Mouse (Mus musculus): Measurements from ENCODE around the gene Arhgef40. TPM values are rescaled to one million over a fixed set of nuclear protein-coding genes. Genes with fewer than 3 reads are reported as not detected.
A peak's percentile ranks its signal among the peaks of the same experiment; 100 is the strongest.

The Arhgef40 gene
- polyA plus RNA-seq, 1 experiment from 2014 or later: 63.4 TPM

DNA sequence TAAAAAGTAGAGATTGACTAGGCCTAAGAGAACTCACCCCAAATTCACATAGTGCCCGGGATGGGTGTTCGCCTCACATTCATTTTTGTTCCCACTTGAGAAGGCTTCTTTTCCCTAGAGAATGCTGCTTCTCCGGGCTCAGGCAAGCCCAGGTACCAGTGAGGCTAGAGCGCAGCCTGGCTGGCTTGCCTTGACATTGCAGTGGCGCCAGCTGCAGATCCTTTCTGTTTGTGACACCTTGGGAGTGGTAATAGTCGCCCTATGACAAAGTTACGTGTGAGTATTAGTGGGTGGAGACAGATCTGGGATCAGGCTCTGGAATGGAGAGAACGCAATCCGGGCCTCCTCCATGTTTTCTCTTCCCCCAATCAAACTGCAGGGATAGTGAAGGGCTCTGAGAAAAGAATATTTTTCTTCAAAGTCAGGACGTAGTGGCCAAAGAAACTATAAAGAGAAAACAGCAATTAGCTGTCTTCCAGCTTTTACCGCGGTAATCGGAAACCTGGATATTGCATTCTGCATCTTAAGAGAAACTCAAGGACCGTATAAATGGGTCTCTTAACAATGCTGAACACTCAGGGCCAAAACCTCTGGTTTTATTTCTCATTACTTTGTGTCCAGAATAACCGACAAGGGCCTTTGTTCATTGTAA is 36.1 kb downstream of the Arhgef40 start, which contains the start of gene Zfp219:
Gene Zfp219 (minus strand): TSS at position 248 of the 652 bp plus-strand sequence.
- Histone ChIP-seq H3K4me2 (ENCODE audit: low read length) (peak within 1 kb of the TSS; percentile 73), H3K4me1 (ENCODE audit: control insufficient read depth, insufficient read depth, low read depth, low read length) (peaks cover 29% of the 10 kb centered on the region), H3K9me3 (ENCODE audit: control insufficient read depth, low read length) (no peaks in the 10 kb centered on the region), H3K9ac (ENCODE audit: low read depth, low read length) (peak within 1 kb of the TSS; percentile 91), H3K27ac (ENCODE audit: low read depth, low read length) (peak within 1 kb of the TSS; percentile 98), H3K36me3 (ENCODE audit: control insufficient read depth, insufficient read depth, low read length) (no peaks in the 10 kb centered on the region), H3K4me3 (ENCODE audit: low read length) (peak within 1 kb of the TSS; percentile 68), H3K27me3 (replicated peaks; ENCODE audit: control insufficient read depth, insufficient read depth, low read length) (no peaks in the 10 kb centered on the region)
- WGBS: 5% methylated on average over 15 of the region's 15 CpGs
- ATAC-seq: peak; percentile 66

DNA sequence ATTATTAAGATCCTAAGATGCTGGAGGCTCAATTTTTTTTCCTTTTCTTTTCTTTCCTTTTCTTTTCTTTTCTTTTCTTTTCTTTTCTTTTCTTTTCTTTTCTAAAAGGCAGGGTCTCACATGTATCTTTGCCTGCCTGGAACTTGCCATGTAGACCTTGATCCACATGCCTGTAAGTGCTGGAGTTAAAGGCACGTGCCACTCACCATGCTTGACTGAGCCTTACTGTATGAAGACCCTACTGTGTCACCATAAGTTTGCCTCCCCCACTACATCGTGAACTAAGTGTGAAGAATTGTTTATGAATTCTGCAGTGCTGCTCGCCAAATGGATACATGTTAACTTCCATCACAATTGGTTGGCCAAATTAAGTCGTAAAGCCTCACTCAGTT is 36.6 kb downstream of the Arhgef40 start:
- H3K27me3 ChIP-seq (replicated peaks; ENCODE audit: control insufficient read depth, insufficient read depth, low read length): no peaks in the 10 kb centered on the region
- no peak overlapping the region for H3K4me3 ChIP-seq (ENCODE audit: low read length)
- H3K4me1 ChIP-seq (ENCODE audit: control insufficient read depth, insufficient read depth, low read depth, low read length): peaks cover 25% of the 10 kb centered on the region
- 58% methylated on average over 4 of the region's 4 CpGs for WGBS
- ATAC-seq: no peak
- no peaks in the 10 kb centered on the region for H3K36me3 ChIP-seq (ENCODE audit: control insufficient read depth, insufficient read depth, low read length)
- no peak overlapping the region; the same call in 1 of the 2 replicates for H3K9ac ChIP-seq (ENCODE audit: low read depth, low read length)
- peak overlapping the region; percentile 73 for H3K4me2 ChIP-seq (ENCODE audit: low read length)
- no peaks in the 10 kb centered on the region for H3K9me3 ChIP-seq (ENCODE audit: control insufficient read depth, low read length)
- peak overlapping the region; percentile 98; the same call in 1 of the 2 replicates for H3K27ac ChIP-seq (ENCODE audit: low read depth, low read length)

DNA sequence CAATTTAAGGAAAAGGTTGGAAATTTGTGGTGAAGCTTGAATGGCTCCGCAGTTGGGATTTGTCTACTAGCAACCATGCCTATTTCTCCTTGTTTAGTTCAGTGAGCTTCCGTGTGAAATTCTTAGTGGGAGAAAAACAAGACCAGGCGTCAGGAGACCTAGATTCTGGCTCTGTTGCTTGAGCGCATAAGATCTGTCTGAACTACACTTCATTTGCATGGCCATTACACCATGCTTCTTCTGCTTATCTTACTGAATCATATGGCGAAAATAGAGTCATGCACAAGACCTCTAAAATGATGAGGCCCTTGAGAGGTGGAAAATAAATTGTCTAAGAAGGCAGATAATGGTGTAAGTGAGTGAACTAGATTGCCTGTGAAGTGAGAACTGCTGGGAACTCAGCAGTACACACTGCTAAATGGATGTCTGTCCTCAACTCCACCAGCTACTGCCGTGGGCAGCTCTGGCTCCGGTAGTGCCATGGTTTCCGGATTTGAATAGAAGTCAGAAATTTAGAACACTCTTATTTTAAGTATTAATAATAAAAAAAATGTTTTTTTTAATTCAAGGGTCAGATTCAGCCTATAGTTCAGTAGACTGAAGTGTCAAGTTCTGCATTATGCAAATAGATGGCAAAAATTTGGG is 37.2 kb downstream of the Arhgef40 start:
- 87% methylated on average over 8 of the region's 8 CpGs for WGBS
- Histone ChIP-seq H3K27me3 (replicated peaks; ENCODE audit: control insufficient read depth, insufficient read depth, low read length) (no peaks in the 10 kb centered on the region), H3K9ac (ENCODE audit: low read depth, low read length) (no peak overlapping the region; the same call in 1 of the 2 replicates), H3K36me3 (ENCODE audit: control insufficient read depth, insufficient read depth, low read length) (no peaks in the 10 kb centered on the region), H3K4me2 (ENCODE audit: low read length) (no peak overlapping the region), H3K4me3 (ENCODE audit: low read length) (no peak overlapping the region), H3K4me1 (ENCODE audit: control insufficient read depth, insufficient read depth, low read depth, low read length) (peaks cover 25% of the 10 kb centered on the region), H3K9me3 (ENCODE audit: control insufficient read depth, low read length) (no peaks in the 10 kb centered on the region), H3K27ac (ENCODE audit: low read depth, low read length) (no peak overlapping the region)
- ATAC-seq: no peak

DNA sequence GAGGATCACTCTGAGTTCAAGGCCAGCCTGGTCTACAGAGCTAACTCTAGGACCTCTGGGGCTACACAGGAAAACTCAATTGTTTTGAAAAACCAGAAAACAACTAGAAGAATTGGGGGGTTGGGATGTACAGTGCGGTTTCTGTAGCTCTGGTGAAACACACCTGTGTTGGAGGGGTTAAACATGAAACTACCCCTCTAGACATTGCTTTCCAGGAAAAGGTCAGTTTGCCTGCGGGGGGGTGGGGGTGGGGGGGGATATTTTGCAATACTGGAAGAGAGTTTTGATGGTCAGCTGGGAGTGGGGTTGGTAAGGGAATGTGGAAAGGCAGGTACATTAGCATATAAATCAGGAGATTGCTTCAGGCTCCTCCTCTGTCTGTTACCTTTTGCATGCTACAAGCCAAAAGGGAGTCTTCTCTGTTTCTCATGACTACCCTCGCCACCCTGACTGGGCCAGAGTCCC is 37.8 kb downstream of the Arhgef40 start:
- Histone ChIP-seq H3K9me3 (ENCODE audit: control insufficient read depth, low read length) (no peaks in the 10 kb centered on the region), H3K9ac (ENCODE audit: low read depth, low read length) (0 out of 2 replicates have a peak overlapping the region, but pooled peaks have one; percentile 36), H3K4me3 (ENCODE audit: low read length) (no peak overlapping the region), H3K4me2 (ENCODE audit: low read length) (peak overlapping the region; percentile 53), H3K36me3 (ENCODE audit: control insufficient read depth, insufficient read depth, low read length) (no peaks in the 10 kb centered on the region), H3K4me1 (ENCODE audit: control insufficient read depth, insufficient read depth, low read depth, low read length) (peaks cover 25% of the 10 kb centered on the region), H3K27ac (ENCODE audit: low read depth, low read length) (no peak overlapping the region), H3K27me3 (replicated peaks; ENCODE audit: control insufficient read depth, insufficient read depth, low read length) (no peaks in the 10 kb centered on the region)
- WGBS: 59% methylated on average over 3 of the region's 3 CpGs
- ATAC-seq: no peak

DNA sequence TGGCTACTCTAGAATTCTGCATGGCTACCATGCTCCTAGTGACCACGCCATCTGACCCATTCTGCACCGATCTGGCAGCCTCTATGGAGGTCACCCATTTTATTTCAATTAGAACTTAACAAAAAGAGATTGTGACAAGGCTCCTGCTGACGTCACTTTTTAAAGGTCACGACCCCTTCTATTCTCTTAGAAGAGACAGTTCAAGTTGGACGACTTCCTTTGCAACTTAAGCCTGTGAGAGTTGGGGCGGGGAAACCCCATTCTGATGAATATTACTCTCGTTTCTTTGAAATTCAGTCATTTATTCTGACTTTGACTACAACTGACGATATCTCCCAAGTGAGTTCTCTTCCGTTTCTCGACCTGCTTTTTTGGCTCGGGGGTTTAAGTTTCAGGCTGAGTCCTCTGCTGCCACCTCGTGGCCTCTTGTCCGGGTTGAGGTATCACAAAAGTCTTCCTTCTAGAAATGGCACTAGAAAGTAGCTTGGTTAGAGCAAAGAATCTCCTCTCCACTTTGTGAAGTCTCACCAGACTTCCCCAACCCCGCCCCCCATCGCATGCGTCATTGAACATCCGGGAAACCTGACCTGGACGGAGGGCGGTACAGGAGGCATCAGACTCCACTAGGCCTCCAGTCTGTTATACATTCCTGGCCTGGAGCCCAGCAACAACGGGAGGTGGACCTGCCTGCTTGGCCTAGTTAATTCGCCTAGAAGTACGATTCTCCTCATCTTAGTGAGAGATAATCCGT is 38.4 kb downstream of the Arhgef40 start:
- 4% methylated on average over 23 of the region's 23 CpGs for WGBS
- 0 out of 2 replicates have a peak, but pooled peaks have one; percentile 7 for ATAC-seq
- no peaks in the 10 kb centered on the region for H3K27me3 ChIP-seq (replicated peaks; ENCODE audit: control insufficient read depth, insufficient read depth, low read length)
- peak overlapping the region; percentile 72 for H3K27ac ChIP-seq (ENCODE audit: low read depth, low read length)
- peak overlapping the region; percentile 36; the same call in 1 of the 2 replicates for H3K9ac ChIP-seq (ENCODE audit: low read depth, low read length)
- H3K4me3 ChIP-seq (ENCODE audit: low read length): peak overlapping the region; percentile 14
- no peaks in the 10 kb centered on the region for H3K9me3 ChIP-seq (ENCODE audit: control insufficient read depth, low read length)
- H3K4me2 ChIP-seq (ENCODE audit: low read length): peak overlapping the region; percentile 53
- H3K36me3 ChIP-seq (ENCODE audit: control insufficient read depth, insufficient read depth, low read length): no peaks in the 10 kb centered on the region
- H3K4me1 ChIP-seq (ENCODE audit: control insufficient read depth, insufficient read depth, low read depth, low read length): peaks cover 25% of the 10 kb centered on the region

DNA sequence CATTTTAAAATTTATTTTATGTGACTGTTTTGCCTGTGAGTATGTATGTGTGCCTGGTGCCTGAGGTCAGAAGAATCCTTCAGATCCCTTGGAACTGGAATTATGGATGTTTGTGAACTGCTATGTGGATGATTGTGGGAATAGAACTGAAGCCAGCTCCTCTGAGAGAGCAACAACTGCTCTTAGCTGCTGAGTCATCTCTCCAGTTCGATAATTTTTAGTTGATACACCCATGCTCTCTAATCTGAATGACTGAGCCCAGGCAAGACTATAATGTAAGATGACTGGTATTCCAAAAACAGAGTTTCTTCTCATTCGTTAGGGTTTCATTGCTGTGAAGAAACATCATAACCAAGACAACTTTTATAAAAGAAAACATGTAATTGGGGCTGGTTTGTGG is 39.6 kb downstream of the Arhgef40 start:
- no peak for ATAC-seq
- Histone ChIP-seq H3K27ac (ENCODE audit: low read depth, low read length) (no peak overlapping the region), H3K4me2 (ENCODE audit: low read length) (no peak overlapping the region), H3K9me3 (ENCODE audit: control insufficient read depth, low read length) (no peaks in the 10 kb centered on the region), H3K4me1 (ENCODE audit: control insufficient read depth, insufficient read depth, low read depth, low read length) (peaks cover 16% of the 10 kb centered on the region), H3K27me3 (replicated peaks; ENCODE audit: control insufficient read depth, insufficient read depth, low read length) (no peaks in the 10 kb centered on the region), H3K9ac (ENCODE audit: low read depth, low read length) (no peak overlapping the region), H3K4me3 (ENCODE audit: low read length) (no peak overlapping the region), H3K36me3 (ENCODE audit: control insufficient read depth, insufficient read depth, low read length) (no peaks in the 10 kb centered on the region)
- WGBS: 88% methylated on average over 2 of the region's 2 CpGs

DNA sequence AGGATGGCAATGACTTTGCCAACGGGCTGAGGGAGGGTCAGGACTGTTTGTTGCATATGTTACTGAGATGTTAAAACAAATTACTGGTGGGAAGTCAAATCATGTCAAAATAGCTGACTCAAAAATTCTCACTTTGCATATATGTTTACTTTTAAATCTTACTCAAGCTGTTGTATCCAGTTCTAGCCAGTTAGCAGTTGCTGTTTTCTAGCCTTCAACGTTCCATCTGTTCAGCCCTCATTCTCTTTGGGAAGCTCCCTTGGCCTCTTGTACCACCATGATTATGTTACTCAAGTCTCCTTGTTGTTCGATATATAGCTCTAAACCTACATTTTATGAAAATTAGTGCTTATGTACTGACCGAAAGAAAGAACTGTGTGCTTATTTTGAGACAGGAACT is 41.8 kb downstream of the Arhgef40 start:
- H3K4me3 ChIP-seq (ENCODE audit: low read length): no peak overlapping the region
- no peak overlapping the region for H3K9ac ChIP-seq (ENCODE audit: low read depth, low read length)
- no peak overlapping the region for H3K4me2 ChIP-seq (ENCODE audit: low read length)
- no peak overlapping the region for H3K27ac ChIP-seq (ENCODE audit: low read depth, low read length)
- no peaks in the 10 kb centered on the region for H3K27me3 ChIP-seq (replicated peaks; ENCODE audit: control insufficient read depth, insufficient read depth, low read length)
- ATAC-seq: no peak
- no peaks in the 10 kb centered on the region for H3K9me3 ChIP-seq (ENCODE audit: control insufficient read depth, low read length)
- WGBS: 85% methylated on average over 4 of the region's 4 CpGs
- H3K36me3 ChIP-seq (ENCODE audit: control insufficient read depth, insufficient read depth, low read length): no peaks in the 10 kb centered on the region
- H3K4me1 ChIP-seq (ENCODE audit: control insufficient read depth, insufficient read depth, low read depth, low read length): peaks cover 5% of the 10 kb centered on the region

DNA sequence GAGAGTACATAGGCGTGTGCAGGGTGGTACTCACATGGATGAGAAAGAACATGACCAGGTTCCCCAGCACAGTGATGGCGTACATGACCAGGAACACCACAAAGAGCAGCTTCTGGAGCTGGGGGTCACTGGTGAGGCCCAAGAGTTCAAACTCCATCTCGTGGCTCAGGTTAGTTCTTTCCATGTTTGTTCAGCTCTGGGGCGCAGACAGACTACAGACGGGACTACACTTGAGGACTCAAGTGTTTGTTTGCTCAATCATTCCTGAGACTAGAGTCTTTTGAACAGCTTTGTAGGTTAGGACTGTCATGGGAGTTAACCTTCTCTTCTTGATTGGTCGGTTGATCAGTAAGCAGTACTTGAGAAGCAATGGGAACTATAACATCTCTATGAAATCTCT is 51.4 kb downstream of the Arhgef40 start:
- no peak for ATAC-seq
- WGBS: 90% methylated on average over 6 of the region's 6 CpGs
- Histone ChIP-seq H3K4me1 (ENCODE audit: control insufficient read depth, insufficient read depth, low read depth, low read length) (no peaks in the 10 kb centered on the region), H3K27me3 (replicated peaks; ENCODE audit: control insufficient read depth, insufficient read depth, low read length) (no peaks in the 10 kb centered on the region), H3K27ac (ENCODE audit: low read depth, low read length) (no peak overlapping the region), H3K4me2 (ENCODE audit: low read length) (no peak overlapping the region), H3K9ac (ENCODE audit: low read depth, low read length) (no peak overlapping the region), H3K9me3 (ENCODE audit: control insufficient read depth, low read length) (no peaks in the 10 kb centered on the region), H3K36me3 (ENCODE audit: control insufficient read depth, insufficient read depth, low read length) (no peaks in the 10 kb centered on the region), H3K4me3 (ENCODE audit: low read length) (no peak overlapping the region)

DNA sequence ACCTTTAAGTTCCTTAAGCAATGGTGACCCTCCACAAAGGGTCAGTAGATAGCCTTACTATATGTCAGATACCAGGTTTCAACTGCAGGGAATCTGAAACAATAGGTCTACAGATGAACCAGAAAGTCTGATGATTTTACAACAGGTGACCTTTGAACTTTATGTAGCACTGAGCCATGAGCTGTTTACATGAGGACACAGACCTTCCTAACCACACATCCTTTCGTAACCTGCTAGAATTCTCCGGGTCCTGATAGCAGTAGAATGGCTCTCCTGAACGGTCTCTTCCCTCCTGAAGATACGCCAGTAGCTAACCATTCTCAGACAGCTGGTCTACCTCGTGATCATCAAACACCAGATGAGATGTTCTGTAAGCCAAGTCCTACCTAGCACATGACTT is 54.8 kb downstream of the Arhgef40 start:
- no peak overlapping the region for H3K27ac ChIP-seq (ENCODE audit: low read depth, low read length)
- H3K4me3 ChIP-seq (ENCODE audit: low read length): no peak overlapping the region
- no peaks in the 10 kb centered on the region for H3K27me3 ChIP-seq (replicated peaks; ENCODE audit: control insufficient read depth, insufficient read depth, low read length)
- no peaks in the 10 kb centered on the region for H3K36me3 ChIP-seq (ENCODE audit: control insufficient read depth, insufficient read depth, low read length)
- no peaks in the 10 kb centered on the region for H3K9me3 ChIP-seq (ENCODE audit: control insufficient read depth, low read length)
- no peak for ATAC-seq
- no peak overlapping the region for H3K9ac ChIP-seq (ENCODE audit: low read depth, low read length)
- no peak overlapping the region for H3K4me2 ChIP-seq (ENCODE audit: low read length)
- 93% methylated on average over 5 of the region's 5 CpGs for WGBS
- no peaks in the 10 kb centered on the region for H3K4me1 ChIP-seq (ENCODE audit: control insufficient read depth, insufficient read depth, low read depth, low read length)

Data from hindbrain, embryonic 16.5 days (tissue).